Mouse (Mus musculus): ENCODE data around the gene Btg2. TPM values are rescaled to one million over a fixed set of nuclear protein-coding genes. Genes with fewer than 3 reads are reported as not detected.
A peak's percentile ranks its signal among the peaks of the same experiment; 100 is the strongest.

The Btg2 gene
- total and polyA plus RNA-seq, 2 experiments from 2014 or later = 8.9 to 19.8 TPM

DNA sequence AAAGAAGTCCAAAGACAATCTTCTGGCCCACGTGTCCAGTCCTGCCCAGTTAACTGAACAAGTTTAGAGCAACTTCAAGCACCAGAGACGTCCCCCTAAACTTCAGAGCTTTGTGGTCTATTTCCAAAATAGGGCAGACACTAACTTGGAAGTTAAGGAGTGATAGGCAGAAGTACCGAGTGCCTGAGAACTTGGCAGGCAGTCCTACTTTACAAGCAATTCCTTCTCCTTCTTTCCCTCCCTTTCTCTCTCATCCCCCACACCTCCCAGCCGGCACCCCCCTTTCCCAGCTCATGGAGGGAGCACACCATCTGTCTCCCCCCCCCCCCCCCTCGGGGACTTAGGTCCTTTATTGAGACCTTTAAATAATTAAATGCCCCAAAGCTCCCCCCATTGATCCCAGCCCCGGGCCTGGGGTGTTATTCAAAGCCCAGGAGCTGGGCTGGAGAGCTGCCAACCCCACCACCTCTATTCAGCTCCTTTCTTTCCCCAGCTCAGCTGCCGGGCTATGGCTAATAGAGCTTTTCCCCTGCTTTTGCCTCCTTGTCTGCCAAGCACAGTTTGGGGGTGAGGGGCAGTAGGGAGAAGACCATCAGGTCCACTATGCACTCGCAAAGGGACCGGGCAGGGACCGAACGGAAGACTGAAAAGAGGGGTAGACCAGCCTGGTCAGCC lies 16.4 kb downstream of the Btg2 start:
- Histone ChIP-seq H3K36me3 (ENCODE audit: insufficient read depth, low read length) (no peaks in the 10 kb centered on the region), H3K27ac (ENCODE audit: low read depth, low read length) (peak overlapping the region; percentile 94), H3K9ac (replicated peaks; ENCODE audit: low read length, poor library complexity, severe bottlenecking) (no peak overlapping the region), H3K27me3 (ENCODE audit: insufficient read depth, low read length) (no peaks in the 10 kb centered on the region), H3K9me3 (ENCODE audit: low read length) (no peaks in the 10 kb centered on the region), H3K4me2 (ENCODE audit: low read depth, low read length, poor library complexity, severe bottlenecking) (peak overlapping the region; percentile 20), H3K4me3 (ENCODE audit: low read depth, low read length) (no peak overlapping the region), H3K4me1 (ENCODE audit: insufficient read depth, low read length) (peaks cover 38% of the 10 kb centered on the region)
- no peak for TF ChIP-seq CTCF (IDR thresholded peaks at IDR 0.05)
- peak; percentile 21 for ATAC-seq (ENCODE audit: low FRiP score)
- WGBS = 11% methylated on average over 11 of the region's 11 CpGs
- peak; percentile 89 for DNase-seq (ENCODE audit: low spot score)

DNA sequence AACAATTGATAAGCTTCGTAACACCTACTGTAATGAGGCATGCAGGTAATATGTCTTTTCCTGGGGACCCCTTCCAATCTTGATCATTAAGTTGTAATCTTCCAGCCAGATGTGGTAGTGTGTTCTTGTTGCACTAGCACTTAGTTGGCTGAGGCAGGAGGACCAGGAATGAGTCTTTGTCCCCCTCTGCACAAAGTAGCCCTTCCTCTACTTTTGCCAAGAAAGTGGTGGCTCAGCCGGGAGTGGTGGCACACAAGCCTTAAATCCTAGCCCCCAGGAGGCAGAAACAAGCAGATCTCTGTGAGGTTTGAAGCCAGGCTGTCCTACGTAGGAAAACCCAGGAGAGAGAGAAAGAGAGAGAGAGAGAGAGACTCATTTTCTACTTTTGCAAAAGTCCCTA lies 17.0 kb downstream of the Btg2 start:
- Histone ChIP-seq H3K9me3 (ENCODE audit: low read length) (no peaks in the 10 kb centered on the region), H3K4me3 (ENCODE audit: low read depth, low read length) (no peak overlapping the region), H3K36me3 (ENCODE audit: insufficient read depth, low read length) (no peaks in the 10 kb centered on the region), H3K4me1 (ENCODE audit: insufficient read depth, low read length) (peaks cover 36% of the 10 kb centered on the region), H3K27ac (ENCODE audit: low read depth, low read length) (peak overlapping the region; percentile 94), H3K27me3 (ENCODE audit: insufficient read depth, low read length) (no peaks in the 10 kb centered on the region), H3K9ac (replicated peaks; ENCODE audit: low read length, poor library complexity, severe bottlenecking) (no peak overlapping the region), H3K4me2 (ENCODE audit: low read depth, low read length, poor library complexity, severe bottlenecking) (no peak overlapping the region)
- no peak for TF ChIP-seq CTCF (IDR thresholded peaks at IDR 0.05)
- DNase-seq (ENCODE audit: low spot score) (no peak), ATAC-seq (ENCODE audit: low FRiP score) (no peak)
- WGBS = 40% methylated on average over 3 of the region's 3 CpGs

- no peaks in the 10 kb centered on the region for H3K36me3 ChIP-seq (ENCODE audit: insufficient read depth, low read length)
- no peaks in the 10 kb centered on the region for H3K27me3 ChIP-seq (ENCODE audit: insufficient read depth, low read length)
- peak overlapping the region; percentile 94 for H3K27ac ChIP-seq (ENCODE audit: low read depth, low read length)
- TF ChIP-seq CTCF (IDR thresholded peaks at IDR 0.05) = peak; percentile 45
- H3K9ac ChIP-seq (replicated peaks; ENCODE audit: low read length, poor library complexity, severe bottlenecking) = peak overlapping the region; percentile 69
- peak; percentile 90 for ATAC-seq (ENCODE audit: low FRiP score)
- H3K4me2 ChIP-seq (ENCODE audit: low read depth, low read length, poor library complexity, severe bottlenecking) = peak overlapping the region; percentile 71
- WGBS = 1% methylated on average over 31 of the region's 31 CpGs
- peak overlapping the region; percentile 31 for H3K4me3 ChIP-seq (ENCODE audit: low read depth, low read length)
- DNase-seq (ENCODE audit: low spot score) = peak; percentile 96
- no peaks in the 10 kb centered on the region for H3K9me3 ChIP-seq (ENCODE audit: low read length)
- H3K4me1 ChIP-seq (ENCODE audit: insufficient read depth, low read length) = peaks cover 32% of the 10 kb centered on the region
Observed at GRCm38 (mm10) chr1:134060849-134061569, 17.9 kb downstream of the Btg2 start.

GRCm38 (mm10) chr1:134059739-134060695 lies 18.9 kb downstream of the Btg2 start:
- H3K4me1 ChIP-seq (ENCODE audit: insufficient read depth, low read length) = peaks cover 29% of the 10 kb centered on the region

DNA sequence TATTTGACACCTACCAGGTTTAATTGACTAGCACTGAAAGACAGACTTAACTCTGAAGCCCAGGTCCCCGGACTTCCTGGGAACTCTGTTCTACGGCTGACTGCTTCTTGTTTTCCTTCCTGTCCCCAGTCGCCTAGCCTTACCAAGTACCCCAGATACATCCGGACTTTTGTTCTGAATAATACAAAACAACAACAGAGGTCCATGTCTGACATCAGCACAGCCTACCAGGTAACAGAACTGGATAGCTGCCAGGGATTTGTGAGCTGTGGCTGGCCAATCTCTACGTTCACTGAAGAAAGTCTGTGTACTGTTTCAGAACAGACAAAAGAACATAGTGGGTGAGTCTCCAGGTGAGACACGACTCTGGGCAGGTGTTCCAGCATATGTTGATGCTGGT lies 20.1 kb downstream of the Btg2 start:
- Histone ChIP-seq H3K9me3 (ENCODE audit: low read length) (no peaks in the 10 kb centered on the region), H3K27ac (ENCODE audit: low read depth, low read length) (no peak overlapping the region), H3K4me1 (ENCODE audit: insufficient read depth, low read length) (peaks cover 26% of the 10 kb centered on the region), H3K36me3 (ENCODE audit: insufficient read depth, low read length) (no peaks in the 10 kb centered on the region), H3K9ac (replicated peaks; ENCODE audit: low read length, poor library complexity, severe bottlenecking) (no peak overlapping the region), H3K27me3 (ENCODE audit: insufficient read depth, low read length) (no peaks in the 10 kb centered on the region), H3K4me3 (ENCODE audit: low read depth, low read length) (no peak overlapping the region), H3K4me2 (ENCODE audit: low read depth, low read length, poor library complexity, severe bottlenecking) (no peak overlapping the region)
- DNase-seq (ENCODE audit: low spot score) (no peak), ATAC-seq (ENCODE audit: low FRiP score) (no peak)
- WGBS = 59% methylated on average over 6 of the region's 6 CpGs
- no peak for TF ChIP-seq CTCF (IDR thresholded peaks at IDR 0.05)

More at GRCm38 (mm10) chr1:134059739-134060695, 18.9 kb downstream of the Btg2 start:
- Histone ChIP-seq H3K9me3 (ENCODE audit: low read length) (no peaks in the 10 kb centered on the region), H3K36me3 (ENCODE audit: insufficient read depth, low read length) (no peaks in the 10 kb centered on the region), H3K27ac (ENCODE audit: low read depth, low read length) (peak overlapping the region; percentile 94), H3K27me3 (ENCODE audit: insufficient read depth, low read length) (no peaks in the 10 kb centered on the region), H3K4me3 (ENCODE audit: low read depth, low read length) (peak overlapping the region; percentile 31; the same call in 1 of the 2 replicates), H3K9ac (replicated peaks; ENCODE audit: low read length, poor library complexity, severe bottlenecking) (peak overlapping the region; percentile 69; the same call in 1 of the 2 replicates), H3K4me2 (ENCODE audit: low read depth, low read length, poor library complexity, severe bottlenecking) (peak overlapping the region; percentile 71)
- ATAC-seq (ENCODE audit: low FRiP score) (no peak), DNase-seq (ENCODE audit: low spot score) (no peak)
- WGBS = 70% methylated on average over 16 of the region's 16 CpGs
- peak; percentile 60 for TF ChIP-seq CTCF (IDR thresholded peaks at IDR 0.05)
